Mouse (Mus musculus) spleen, postnatal 10 days (tissue): ENCODE measurements around the gene Dip2b.
A peak's percentile ranks its signal among the peaks of the same experiment; 100 is the strongest.

Experiments
- DNase-seq, 2 experiments: peaks; one replicate each; pipeline ENCODE4 v3.0.0; 2021 to 2022; ENCODE audit warnings: low spot score in 2 of 2

The Dip2b gene

DNA sequence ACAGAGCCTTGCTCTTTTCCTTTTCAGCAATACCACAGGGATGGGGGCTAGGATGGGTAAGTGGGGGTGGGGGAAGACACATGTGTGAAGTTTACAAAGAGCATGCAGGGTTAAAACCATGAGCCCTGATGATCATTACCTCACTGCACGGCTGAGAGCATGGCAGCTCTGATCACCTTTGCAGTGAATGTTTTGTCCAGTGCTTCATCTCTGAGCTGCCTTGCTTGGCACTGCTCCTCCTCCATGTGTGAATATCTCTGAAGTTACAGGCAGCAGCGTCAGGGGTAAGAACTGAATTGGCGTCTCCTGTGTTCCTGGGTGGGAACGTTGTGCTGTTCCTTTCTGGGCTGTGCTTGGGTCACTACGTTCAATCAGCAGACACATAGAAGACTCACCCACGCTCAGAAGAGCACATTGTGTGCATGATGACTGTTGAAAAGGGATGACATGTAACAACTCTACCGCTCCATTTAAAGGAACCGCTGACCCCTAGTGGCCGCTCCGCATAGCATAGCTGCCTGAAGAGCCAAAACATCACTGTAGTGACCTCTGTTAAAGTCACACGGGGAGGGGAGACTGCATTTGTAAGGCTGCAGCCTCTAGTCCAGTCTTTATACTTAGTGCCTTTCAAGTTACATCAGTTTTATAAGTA lies 88.1 kb downstream of the Dip2b start:
- DNase-seq: peak; percentile 56 to 89

- no peak for DNase-seq
Measured at GRCm38 (mm10) chr15:100129151-100129790, 90.8 kb downstream of the Dip2b start.

DNA sequence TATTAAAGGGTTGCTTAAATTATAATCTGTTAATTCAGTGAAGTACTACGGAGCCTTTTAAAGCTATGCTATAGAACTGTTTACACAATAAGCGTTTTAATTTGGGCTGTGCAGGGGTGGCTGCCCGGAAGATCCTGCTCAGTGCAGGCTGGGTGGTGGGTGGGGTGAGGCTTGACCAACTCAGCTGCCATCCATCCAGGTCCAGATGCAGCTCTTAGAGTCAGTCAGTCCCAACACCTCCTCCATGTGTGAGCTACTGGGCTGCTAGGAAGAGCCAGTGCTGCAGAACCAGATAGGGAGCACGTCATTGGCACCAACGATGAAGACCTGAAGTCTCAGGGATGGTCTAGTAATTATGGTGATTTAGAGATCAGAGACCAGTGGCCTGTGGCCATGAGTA lies 101.2 kb downstream of the Dip2b start:
- no peak for DNase-seq

DNA sequence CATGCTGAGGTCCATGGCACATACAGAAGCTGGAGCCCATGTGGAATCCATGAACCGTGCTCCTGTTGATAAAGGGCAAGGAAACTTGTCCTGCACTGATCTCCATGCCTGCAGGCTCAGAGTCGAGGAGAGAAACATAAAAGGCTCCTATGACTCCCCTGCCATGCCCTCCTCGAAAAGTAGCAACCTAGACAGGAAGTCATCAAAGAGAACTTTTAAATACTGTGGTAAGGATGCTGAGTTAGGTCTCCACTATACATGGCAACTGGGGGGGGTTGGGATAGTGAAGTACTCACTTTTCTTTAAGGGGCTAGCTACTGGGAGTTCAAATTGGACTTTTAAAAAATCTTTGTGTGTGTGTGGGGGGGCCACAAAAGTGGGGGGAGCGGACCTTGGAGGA lies 102.0 kb downstream of the Dip2b start:
- DNase-seq: no peak

- DNase-seq: no peak
Measured at GRCm38 (mm10) chr15:100143091-100143801, 104.8 kb downstream of the Dip2b start.

- no peak for DNase-seq
Measured at GRCm38 (mm10) chr15:100144854-100145824, 106.7 kb downstream of the Dip2b start.

DNA sequence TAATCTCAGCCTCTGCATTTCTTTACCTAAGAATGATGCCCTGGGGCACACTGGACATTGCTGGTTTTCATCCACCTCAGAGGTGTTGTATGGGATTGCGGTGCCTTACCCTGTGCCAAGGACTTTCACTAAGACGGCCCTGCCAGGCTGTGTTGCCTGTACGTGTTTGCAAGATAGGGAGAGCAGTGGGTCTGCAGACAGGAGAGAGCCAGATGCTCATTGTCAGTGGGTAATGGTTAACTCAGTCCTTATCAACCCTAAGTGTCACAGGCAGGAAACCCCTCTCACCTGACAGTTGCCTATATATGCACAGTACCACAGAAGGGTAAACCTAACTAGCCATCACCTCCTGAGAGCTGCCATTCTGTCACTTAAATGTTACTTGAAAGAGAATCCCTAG lies 107.5 kb downstream of the Dip2b start:
- no peak for DNase-seq

DNA sequence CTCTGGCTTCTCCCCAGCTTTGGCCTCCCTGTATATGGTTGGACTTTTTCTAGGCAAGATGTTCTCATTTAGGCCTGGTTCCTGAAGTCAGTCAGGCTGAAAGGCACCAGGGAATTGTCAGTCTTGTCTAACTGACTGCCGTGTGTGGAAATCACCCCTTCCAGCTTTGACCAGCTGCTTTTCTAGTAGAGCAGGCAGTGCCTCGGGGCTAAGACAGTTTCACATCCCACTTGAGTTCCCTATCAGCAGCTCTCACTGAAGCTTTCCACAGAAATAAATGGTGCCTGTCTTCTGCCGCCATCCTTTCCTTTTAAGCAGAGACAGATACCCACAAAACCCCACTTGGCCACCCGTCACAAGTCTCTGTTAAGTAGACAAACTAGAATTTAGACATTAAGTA lies 112.1 kb downstream of the Dip2b start:
- no peak for DNase-seq

DNA sequence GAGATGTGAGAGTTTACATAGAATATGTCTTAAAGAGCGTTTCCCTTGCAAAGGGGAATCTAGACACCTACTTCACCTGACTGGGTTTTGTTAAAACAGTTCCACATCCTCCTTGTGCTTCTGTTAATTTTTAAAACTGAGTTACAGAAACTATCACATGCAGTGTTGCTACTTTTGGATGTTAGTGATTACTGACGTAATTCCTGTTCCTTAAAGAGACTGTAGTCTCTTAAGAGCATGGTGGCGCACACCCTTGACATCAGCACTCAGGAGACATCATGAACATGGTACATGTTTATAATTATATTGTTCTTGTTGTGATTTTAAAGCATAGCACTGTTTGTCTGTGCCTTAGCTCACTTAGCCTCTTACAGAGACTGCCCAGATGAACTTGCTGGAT lies 113.9 kb downstream of the Dip2b start:
- DNase-seq: no peak

DNA sequence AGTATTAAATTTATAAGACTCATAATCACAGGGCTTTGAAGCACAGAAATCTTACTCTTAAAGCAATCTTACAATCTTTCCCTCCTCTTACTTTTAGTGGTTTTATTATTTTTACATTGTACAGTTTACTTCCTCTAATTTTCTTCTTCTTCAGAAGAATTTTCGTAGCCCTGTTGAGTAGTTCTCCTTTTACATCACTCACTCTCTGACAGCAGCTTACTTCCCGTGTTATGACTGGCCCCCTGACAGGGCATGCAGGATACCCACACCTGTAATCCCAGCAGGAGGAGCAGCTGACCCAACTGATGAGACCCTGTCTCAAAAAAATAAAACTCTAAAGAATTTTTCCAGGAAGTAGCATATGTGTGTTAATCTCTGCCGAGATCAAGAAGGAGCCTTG lies 114.6 kb downstream of the Dip2b start:
- no peak for DNase-seq

GRCm38 (mm10) chr15:100156095-100156707 lies 117.7 kb downstream of the Dip2b start:
- DNase-seq: no peak

GRCm38 (mm10) chr15:100156781-100157470 lies 118.5 kb downstream of the Dip2b start:
- DNase-seq: no peak

DNA sequence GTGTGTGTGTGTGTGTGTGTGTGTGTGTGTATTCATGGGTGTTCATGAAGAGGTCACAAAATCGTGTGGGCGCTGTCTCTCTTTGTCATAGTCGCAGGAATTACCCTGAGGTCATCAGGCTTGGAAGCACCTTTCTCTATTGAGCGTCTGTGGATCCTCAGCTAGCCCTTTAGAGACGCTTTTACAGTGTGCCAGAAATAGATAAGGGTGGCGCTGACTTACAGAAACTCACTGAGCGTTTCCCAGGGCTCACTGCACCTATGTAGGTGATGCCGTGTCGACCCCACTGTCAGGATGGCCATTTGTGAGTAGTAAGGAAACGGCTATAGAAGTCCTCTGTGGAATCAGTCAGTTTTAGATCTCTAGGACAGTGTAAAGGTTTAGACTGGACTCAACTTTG lies 120.5 kb downstream of the Dip2b start:
- no peak for DNase-seq

DNA sequence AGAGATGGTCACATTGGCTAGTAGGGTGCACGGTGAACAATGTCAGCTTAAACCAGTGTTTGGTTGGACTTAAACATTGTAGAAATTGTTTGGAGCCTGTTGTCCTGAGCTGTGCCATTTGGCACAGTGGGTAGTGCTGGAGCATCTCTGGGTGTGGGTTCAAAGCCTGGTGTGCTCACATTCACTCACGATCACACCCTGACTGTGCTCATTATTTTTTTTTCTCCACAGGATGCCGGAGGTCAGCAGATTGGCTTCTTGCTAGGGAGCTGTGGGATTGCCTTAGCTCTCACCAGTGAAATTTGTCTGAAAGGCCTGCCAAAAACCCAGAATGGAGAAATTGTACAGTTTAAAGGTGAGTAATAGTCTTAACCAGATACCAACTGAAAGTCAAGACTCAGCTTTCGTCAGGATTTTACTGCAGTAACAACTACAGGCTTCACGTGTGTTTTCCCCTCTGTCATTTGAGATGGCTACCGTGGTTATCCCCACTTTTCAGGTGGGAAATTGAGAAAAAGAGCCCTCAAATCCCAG lies 123.3 kb downstream of the Dip2b start:
- DNase-seq: no peak

DNA sequence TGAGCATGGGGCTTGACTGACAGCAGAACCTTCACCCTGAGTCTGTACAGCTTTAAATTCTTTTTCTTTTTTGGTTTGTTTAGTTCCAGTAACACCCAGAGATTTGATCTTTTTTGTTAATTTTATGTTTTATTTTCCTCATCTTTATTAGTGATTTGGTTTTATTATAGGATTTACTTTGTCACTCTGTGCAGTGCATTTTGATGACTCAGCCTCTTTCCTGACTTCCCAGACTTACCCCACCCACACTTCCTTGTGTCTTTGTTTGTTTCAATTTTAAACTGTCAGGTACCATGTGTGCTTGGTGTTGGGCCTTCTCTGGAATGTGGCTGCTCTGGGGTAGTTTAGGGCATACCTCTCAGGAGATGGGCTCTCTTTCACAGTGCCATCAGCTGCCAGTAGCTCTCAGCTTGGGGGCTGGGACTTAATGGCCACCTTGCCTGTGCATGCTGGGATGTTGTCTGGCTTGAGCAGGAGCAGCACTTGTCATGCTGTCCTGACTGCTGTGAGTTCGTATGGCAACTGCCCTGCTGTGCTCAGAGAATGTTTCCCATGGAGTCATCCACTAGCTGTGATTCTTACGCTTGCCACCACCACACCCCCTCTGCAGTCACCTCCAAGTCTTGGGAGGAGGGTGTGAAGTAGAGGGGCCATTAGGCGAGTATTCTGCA lies 125.1 kb downstream of the Dip2b start:
- no peak for DNase-seq

DNA sequence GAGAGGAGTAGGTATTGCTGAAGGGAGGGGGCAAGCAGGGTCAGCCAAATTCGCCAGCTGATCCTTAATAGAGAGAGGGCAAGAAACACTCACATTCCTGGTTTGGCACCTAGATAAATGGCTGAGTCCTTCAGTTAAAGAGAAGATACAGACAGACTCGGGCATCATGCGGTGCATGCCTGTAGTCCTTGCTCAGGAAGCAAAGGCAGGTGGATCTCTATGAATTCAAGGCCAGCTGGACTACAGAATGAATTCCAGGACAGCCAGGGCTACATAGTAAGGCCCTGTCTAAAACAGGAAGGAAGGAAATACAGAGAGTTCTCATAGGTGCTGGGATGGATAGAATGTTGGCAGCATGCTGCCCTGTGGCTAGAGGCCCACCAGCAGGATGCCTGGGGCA lies 128.0 kb downstream of the Dip2b start:
- no peak for DNase-seq

GRCm38 (mm10) chr15:100167791-100168190 lies 129.3 kb downstream of the Dip2b start:
- no peak for DNase-seq

DNA sequence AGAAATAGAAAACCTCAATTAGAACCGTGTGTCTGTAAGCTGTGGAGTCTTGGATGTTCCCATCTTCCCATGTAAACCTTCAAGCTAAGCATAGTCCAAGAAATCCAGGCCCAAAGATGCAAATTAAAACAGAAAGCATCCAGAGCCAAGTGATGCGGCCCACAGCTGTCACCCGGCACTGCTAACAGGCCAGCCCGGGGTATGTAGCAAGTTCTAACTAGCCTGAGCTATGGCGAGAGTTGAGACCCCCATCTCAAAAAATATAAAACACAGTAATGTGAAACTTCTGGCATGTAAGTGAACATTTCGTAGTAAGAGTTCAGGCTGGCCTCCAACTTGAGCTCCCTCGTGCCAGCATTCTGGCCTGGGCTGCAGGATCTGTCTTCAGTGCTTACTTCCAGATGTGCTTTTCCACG lies 129.7 kb downstream of the Dip2b start:
- no peak for DNase-seq

DNA sequence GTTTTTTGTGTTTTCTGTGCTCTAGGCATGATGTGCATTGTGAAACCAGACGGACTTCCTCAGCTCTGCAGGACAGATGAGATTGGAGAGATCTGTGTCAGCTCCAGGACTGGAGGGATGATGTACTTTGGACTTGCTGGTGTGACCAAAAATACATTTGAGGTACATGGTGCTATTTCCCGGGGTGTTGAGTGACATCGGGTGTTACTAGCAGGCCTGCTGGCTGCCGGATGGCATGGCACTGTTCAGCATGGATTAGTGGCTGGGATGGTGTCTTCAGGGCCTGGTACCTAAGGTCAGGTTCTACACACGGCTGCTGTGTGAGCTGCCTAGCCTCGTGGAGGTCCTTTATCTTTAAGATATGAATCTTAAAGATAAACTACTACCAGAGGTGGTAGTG lies 136.7 kb downstream of the Dip2b start:
- DNase-seq: no peak

DNA sequence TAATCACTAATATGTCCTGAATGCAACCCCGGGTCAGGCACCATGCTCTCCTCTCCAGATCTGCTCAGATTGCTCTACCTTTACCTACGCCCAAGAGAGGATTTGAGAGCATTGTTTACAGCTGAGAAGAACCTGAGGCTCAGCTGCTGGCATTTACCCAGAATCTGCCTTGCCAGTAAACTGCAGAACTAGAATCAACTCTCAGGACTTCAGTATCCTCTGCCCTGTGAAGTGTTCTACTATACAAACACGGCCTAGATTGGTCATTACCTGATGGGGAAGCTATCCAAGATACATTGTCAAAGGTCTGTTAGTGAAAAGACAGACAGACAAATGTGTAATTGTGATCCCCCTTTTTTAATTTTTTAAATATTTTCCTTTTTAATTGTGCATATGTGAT lies 138.7 kb downstream of the Dip2b start:
- DNase-seq: no peak
